Mouse (Mus musculus): ENCODE data around the gene Cd163l1.

Gene Cd163l1

DNA sequence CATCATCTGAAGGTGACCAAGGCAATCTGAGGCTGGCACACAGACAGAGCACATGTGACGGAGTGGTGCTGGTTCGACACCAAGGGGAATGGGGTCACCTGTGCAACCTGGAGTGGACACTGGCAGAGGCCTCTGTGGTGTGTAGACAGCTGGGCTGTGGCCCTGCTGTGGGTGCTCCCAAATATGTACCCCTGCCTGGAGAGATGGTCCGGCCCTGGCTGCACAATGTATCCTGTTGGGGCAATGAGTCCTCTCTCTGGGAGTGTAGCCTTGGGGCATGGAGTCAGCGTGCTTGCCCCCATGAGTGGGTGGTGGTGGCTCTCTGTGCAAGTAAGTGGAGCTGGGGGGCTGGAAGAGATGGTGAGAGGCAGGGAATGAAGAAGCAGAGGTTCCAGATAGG lies 2.3 kb downstream of the Cd163l1 start:
- no peak for DNase-seq (ENCODE audit: low spot score in 2 of 2)

- no peak for DNase-seq (ENCODE audit: low spot score in 2 of 2)
Observed at GRCm38 (mm10) chr7:140224209-140224608, 6.1 kb downstream of the Cd163l1 start.

DNA sequence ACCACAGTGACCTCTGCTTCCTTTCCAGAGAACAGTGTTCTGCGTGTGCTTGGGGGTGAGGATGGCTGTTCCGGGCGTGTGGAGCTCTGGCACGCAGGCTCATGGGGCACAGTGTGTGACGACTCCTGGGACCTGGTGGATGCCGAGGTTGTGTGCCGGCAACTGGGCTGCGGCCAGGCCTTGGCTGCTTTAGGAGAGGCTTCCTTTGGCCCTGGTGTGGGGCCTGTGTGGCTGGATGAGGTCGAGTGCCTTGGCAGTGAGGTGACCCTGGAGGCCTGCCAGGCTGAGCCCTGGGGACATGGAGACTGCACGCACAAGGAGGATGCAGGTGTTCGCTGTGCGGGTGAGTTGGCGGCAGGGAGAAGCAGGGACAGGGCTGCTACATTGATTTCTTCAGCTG lies 10.4 kb downstream of the Cd163l1 start:
- DNase-seq (ENCODE audit: low spot score in 2 of 2) = no peak

DNA sequence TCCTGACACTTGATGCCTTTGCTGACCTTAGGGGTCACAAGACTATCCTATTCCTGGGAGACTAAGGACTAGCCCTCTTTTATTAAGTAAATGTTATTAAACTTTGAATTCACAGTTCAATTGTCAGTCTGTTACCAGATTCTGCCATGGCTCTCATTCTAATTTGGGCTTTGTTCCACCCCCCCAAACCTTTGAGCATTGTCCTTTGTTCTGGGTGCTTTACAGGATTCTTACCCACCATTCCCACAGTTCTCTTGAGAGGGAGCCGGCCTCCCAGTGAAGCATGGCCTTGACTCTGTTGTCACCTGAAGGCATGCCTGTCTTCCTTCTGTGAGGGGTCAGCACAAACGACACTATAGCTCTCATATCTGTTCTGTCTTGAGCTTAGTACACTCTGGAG lies 13.0 kb downstream of the Cd163l1 start:
- no peak for DNase-seq (ENCODE audit: low spot score in 2 of 2)

DNA sequence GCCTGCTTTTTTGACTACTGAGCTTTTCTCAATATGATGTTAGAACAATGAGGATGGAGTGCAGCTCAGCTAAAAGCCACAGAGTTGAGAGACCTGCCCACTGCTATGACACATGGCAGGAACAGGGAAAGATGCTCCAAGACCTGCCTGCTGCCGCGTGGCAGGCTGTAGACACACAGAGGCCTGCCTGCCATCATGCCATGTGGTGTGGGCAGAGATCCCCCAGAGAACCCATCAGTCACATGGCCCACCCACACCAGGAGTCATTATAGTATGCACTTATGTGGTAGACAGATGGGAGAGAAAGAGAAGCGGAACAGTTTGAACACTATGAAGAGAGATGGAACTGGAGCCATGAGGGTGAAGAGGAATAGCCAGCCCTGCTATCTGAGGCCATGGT lies 15.6 kb downstream of the Cd163l1 start:
- DNase-seq (ENCODE audit: low spot score in 2 of 2) = no peak

- DNase-seq (ENCODE audit: low spot score in 2 of 2) = no peak
Observed at GRCm38 (mm10) chr7:140247216-140247615, 29.1 kb downstream of the Cd163l1 start, which contains the start of gene 5830411N06Rik. TSS of gene 5830411N06Rik (plus strand) at chr7:140247284.

DNA sequence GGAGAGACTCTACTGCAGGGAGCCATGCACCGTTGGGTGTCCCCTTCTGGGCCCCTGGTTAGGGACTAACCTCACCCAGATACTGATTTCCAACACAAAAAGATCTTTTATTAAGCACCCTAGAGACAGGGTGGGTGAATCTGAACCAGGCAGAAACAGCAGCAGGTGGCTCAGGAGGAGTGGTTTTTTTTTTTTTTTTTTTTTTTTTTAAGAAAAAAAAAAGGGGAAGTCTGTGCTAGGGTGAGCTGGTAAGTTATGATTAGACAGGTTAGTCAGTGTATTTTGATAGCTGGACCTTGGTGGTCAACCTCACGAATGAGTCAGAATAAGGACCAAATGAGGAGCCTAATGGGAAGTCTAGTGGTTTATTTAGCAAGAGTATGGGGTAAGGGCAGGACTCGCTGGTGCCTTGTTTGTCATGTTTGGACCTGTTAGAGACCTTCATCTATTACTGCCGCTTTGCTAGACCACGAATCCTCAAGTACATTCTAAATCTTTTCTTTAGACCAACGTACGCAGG lies 35.8 kb downstream of the Cd163l1 start:
- no peak for DNase-seq (ENCODE audit: low spot score in 2 of 2)

All from heart, adult 9 months (tissue).